Comparison of ENCODE assay signal across 23 mouse cellular contexts in the genomic region with DNA sequence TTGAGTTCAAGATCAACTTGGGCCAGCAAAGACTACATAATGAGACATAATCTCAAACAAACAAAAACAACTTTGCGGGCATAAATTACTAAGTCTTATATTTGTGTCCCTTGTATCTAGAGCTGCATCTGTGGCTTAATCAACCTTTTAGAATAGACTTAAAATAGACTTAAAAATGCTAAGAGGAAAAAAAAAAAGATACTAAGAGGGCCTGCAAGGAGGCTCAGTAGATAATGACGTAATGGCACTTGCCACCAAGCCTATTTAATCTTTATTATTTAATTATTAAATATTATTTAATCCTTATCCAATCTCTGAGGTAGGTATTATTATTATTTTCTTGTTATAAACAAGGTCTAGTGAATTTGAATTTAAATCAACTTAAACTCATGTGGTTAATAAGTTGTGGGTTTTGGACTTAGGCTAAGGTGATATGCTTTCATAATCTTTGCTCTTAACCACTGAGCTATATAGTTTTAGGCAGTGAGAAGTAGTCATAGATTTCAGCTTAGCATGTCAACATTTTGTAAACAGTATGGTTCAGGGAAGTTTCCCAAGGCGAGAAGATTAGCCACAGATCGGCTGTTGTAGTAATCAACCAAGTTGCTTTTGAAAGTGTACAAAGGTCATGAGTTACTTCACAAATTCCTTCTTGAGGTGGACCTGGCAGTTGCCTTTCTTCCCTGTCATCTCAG. TPM values are rescaled to one million over a fixed set of nuclear protein-coding genes. Genes with fewer than 3 reads are reported as not detected.
DNase-seq lines count a peak whose midpoint lies in the region; ATAC-seq and TF ChIP-seq lines count a peak whose summit lies in the region.
"Had no signal": no experiment of that assay in that cellular context is flagged by ENCODE, and none has a peak within 500 bp of the region (broad histone marks: within the 10 kb centered on the region; RNA-seq: fewer than 3 reads in every experiment).

No protein-coding gene starts in this region.

- peak; percentile 43; the same call in 1 of the 2 replicates for TF ChIP-seq EP300 in liver, postnatal 0 days (IDR thresholded peaks at IDR 0.05; ENCODE audit: low read depth)

- 43% methylated on average over 4 of the region's 4 CpGs for WGBS in liver, postnatal 0 days (ENCODE audit: insufficient replicate concordance)
- 39% methylated on average over 4 of the region's 4 CpGs for WGBS in liver, embryonic 12.5 days (ENCODE audit: insufficient replicate concordance)
- 63% methylated on average over 4 of the region's 4 CpGs for WGBS in intestine, embryonic 15.5 days
- WGBS in hindbrain, embryonic 10.5 days: 84% methylated on average over 4 of the region's 4 CpGs

- H3K4me1 ChIP-seq in liver, postnatal 0 days (ENCODE audit: insufficient read depth): peaks cover 30% of the 10 kb centered on the region
- peaks cover 43% of the 10 kb centered on the region for H3K4me1 ChIP-seq in liver, embryonic 12.5 days
- no peaks in the 10 kb centered on the region for H3K4me1 ChIP-seq in intestine, embryonic 15.5 days (replicated peaks)
- H3K4me1 ChIP-seq in hindbrain, embryonic 10.5 days (replicated peaks): no peaks in the 10 kb centered on the region
- H3K4me1 ChIP-seq: forebrain, embryonic 15.5 days; hindbrain, embryonic 12.5 days; limb, embryonic 15.5 days had no signal

- peak; percentile 83 for ATAC-seq in liver, postnatal 0 days
- no peak for ATAC-seq in liver, embryonic 12.5 days
- peak; percentile 69 for ATAC-seq in intestine, embryonic 15.5 days
- ATAC-seq in monocyte, adult 5-6 weeks (replicated peaks; ENCODE audit: insufficient number of reproducible peaks, low FRiP score, low TSS enrichment, poor library complexity, severe bottlenecking): peak; percentile 84
- ATAC-seq: forebrain, embryonic 15.5 days; Patski had no signal

- H3K4me2 ChIP-seq in liver, postnatal 0 days (ENCODE audit: low read depth, low read length): no peak overlapping the region; the same call in 1 of the 2 replicates
- H3K4me2 ChIP-seq in liver, embryonic 12.5 days: no peak overlapping the region
- H3K4me2 ChIP-seq in intestine, embryonic 15.5 days (replicated peaks): no peak overlapping the region
- H3K4me2 ChIP-seq: forebrain, embryonic 15.5 days; heart, embryonic 13.5 days; hindbrain, embryonic 12.5 days; limb, embryonic 15.5 days; liver, embryonic 15.5 days; midbrain, embryonic 11.5 days had no signal

- H3K4me3 ChIP-seq in liver, postnatal 0 days (ENCODE audit: low read depth, low read length): no peak overlapping the region
- no peak overlapping the region for H3K4me3 ChIP-seq in liver, embryonic 12.5 days
- no peak overlapping the region for H3K4me3 ChIP-seq in intestine, embryonic 15.5 days (replicated peaks)
- H3K4me3 ChIP-seq in hindbrain, embryonic 10.5 days: no peak overlapping the region
- H3K4me3 ChIP-seq: forebrain, embryonic 15.5 days; heart, adult 2 months; heart, embryonic 13.5 days; hindbrain, embryonic 12.5 days; limb, embryonic 15.5 days; liver, embryonic 15.5 days had no signal

- DNase-seq in liver, postnatal 0 days: no peak
- peak; percentile 27 for DNase-seq in adipocyte (ENCODE audit: low spot score)
- DNase-seq in hindbrain, embryonic 10.5 days (ENCODE audit: low spot score): no peak
- no peak for DNase-seq in cerebellum, postnatal 36 days
- no peak for DNase-seq in thymus, postnatal 14 days
- DNase-seq: adrenal gland, adult 2 months; cerebellum, adult 9-10 months; gastrocnemius, postnatal 10 days; heart, adult 2 months; heart, postnatal 14 days; kidney, postnatal 14 days; left cerebral cortex, postnatal 4 days; right cerebral cortex, postnatal 14 days had no signal

- peak overlapping the region; percentile 41 for H3K27ac ChIP-seq in liver, postnatal 0 days (ENCODE audit: low read depth)
- no peak overlapping the region for H3K27ac ChIP-seq in liver, embryonic 12.5 days
- H3K27ac ChIP-seq in intestine, embryonic 15.5 days: no peak overlapping the region
- no peak overlapping the region for H3K27ac ChIP-seq in hindbrain, embryonic 10.5 days
- H3K27ac ChIP-seq: forebrain, embryonic 15.5 days; heart, adult 2 months; heart, embryonic 13.5 days; hindbrain, embryonic 12.5 days; limb, embryonic 15.5 days; liver, embryonic 15.5 days had no signal

- no peaks in the 10 kb centered on the region for H3K27me3 ChIP-seq in liver, postnatal 0 days (ENCODE audit: insufficient read depth, low read length)
- H3K27me3 ChIP-seq in liver, embryonic 12.5 days (replicated peaks): no peaks in the 10 kb centered on the region
- no peaks in the 10 kb centered on the region for H3K27me3 ChIP-seq in intestine, embryonic 15.5 days (replicated peaks)
- H3K27me3 ChIP-seq in hindbrain, embryonic 10.5 days (ENCODE audit: insufficient read depth, poor library complexity, severe bottlenecking): no peaks in the 10 kb centered on the region
- H3K27me3 ChIP-seq: forebrain, embryonic 15.5 days; heart, embryonic 13.5 days; hindbrain, embryonic 12.5 days; limb, embryonic 15.5 days; liver, embryonic 15.5 days; Patski had no signal

- H3K36me3 ChIP-seq in liver, postnatal 0 days (replicated peaks; ENCODE audit: insufficient read depth, low read length): no peaks in the 10 kb centered on the region
- H3K36me3 ChIP-seq in liver, embryonic 12.5 days: no peaks in the 10 kb centered on the region
- H3K36me3 ChIP-seq in intestine, embryonic 15.5 days: no peaks in the 10 kb centered on the region; the same call in 1 of the 2 replicates
- no peaks in the 10 kb centered on the region for H3K36me3 ChIP-seq in hindbrain, embryonic 10.5 days
- H3K36me3 ChIP-seq: forebrain, embryonic 15.5 days; heart, embryonic 13.5 days; hindbrain, embryonic 12.5 days; limb, embryonic 15.5 days; liver, embryonic 15.5 days had no signal

- H3K9ac ChIP-seq in liver, postnatal 0 days (replicated peaks): no peak overlapping the region
- H3K9ac ChIP-seq in liver, embryonic 12.5 days: no peak overlapping the region
- no peak overlapping the region for H3K9ac ChIP-seq in intestine, embryonic 15.5 days
- H3K9ac ChIP-seq: forebrain, embryonic 15.5 days; heart, embryonic 13.5 days; hindbrain, embryonic 12.5 days; limb, embryonic 15.5 days; liver, embryonic 15.5 days had no signal

- no peaks in the 10 kb centered on the region for H3K9me3 ChIP-seq in liver, postnatal 0 days (ENCODE audit: low read length)
- no peaks in the 10 kb centered on the region for H3K9me3 ChIP-seq in liver, embryonic 12.5 days (replicated peaks)
- no peaks in the 10 kb centered on the region for H3K9me3 ChIP-seq in intestine, embryonic 15.5 days
- no peaks in the 10 kb centered on the region for H3K9me3 ChIP-seq in hindbrain, embryonic 10.5 days
- H3K9me3 ChIP-seq: forebrain, embryonic 15.5 days; heart, embryonic 13.5 days; hindbrain, embryonic 12.5 days; limb, embryonic 15.5 days; liver, embryonic 15.5 days had no signal

- TF ChIP-seq CTCF in liver, postnatal 0 days (IDR thresholded peaks at IDR 0.05; ENCODE audit: low read depth): no peak

RNA-seq across cellular contexts. Expression of a gene that starts 45.4 kb away (rescaled TPM):
- 15.6 and 17.9 TPM in 2 replicates for polyA plus RNA-seq in liver, postnatal 0 days (2015; fragmentation: Nextera tagmentation; extraction: Ambion mirVana)
- polyA plus RNA-seq in liver, embryonic 12.5 days (2016; fragmentation: Nextera tagmentation; extraction: Ambion mirVana): 19.5 and 19.9 TPM in 2 replicates
- polyA plus RNA-seq in intestine, embryonic 15.5 days (2015; fragmentation: Nextera tagmentation; extraction: Ambion mirVana): 20.1 TPM in 2 replicates
- total RNA-seq in monocyte, adult 5-6 weeks (2017): 46.8 to 79.7 TPM (median 51.0 TPM) in 3 replicates
- 8.9 and 13.5 TPM in 2 replicates for polyA plus RNA-seq in hindbrain, embryonic 10.5 days (2016; fragmentation: Nextera tagmentation; extraction: Ambion mirVana)

RNA-seq across cellular contexts. Expression of a gene that starts 57.1 kb away (rescaled TPM):
- 52.3 and 54.5 TPM in 2 replicates for polyA plus RNA-seq in liver, postnatal 0 days (2015; fragmentation: Nextera tagmentation; extraction: Ambion mirVana)
- polyA plus RNA-seq in liver, embryonic 12.5 days (2016; fragmentation: Nextera tagmentation; extraction: Ambion mirVana): 61.3 and 63.3 TPM in 2 replicates
- polyA plus RNA-seq in intestine, embryonic 15.5 days (2015; fragmentation: Nextera tagmentation; extraction: Ambion mirVana): 60.2 and 62.1 TPM in 2 replicates
- total RNA-seq in monocyte, adult 5-6 weeks (2017): 46.7 to 78.6 TPM (median 62.1 TPM) in 3 replicates
- polyA plus RNA-seq in hindbrain, embryonic 10.5 days (2016; fragmentation: Nextera tagmentation; extraction: Ambion mirVana): 34.3 and 41.3 TPM in 2 replicates
